Mouse (Mus musculus) cerebellum, adult 11 months (tissue): ENCODE measurements around the gene Gm10220.
"Not testable (repeated sequence)": the region's sequence is repeated elsewhere in the genome, so short reads cannot be mapped to it uniquely, and the experiment has no call there.

Experiments used
- DNase-seq: peaks from one replicate; pipeline ENCODE4 v3.0.0; 2022

The Gm10220 gene

GRCm38 (mm10) chr5:26121321-26121720 is at the start of gene Gm10220:
Gene Gm10220, minus strand, starts transcription at chr5:26121421.
- DNase-seq, result not testable (repeated sequence)

- no peak for DNase-seq
These were observed 48.6 kb upstream of the Gm10220 start for GRCm38 (mm10) chr5:26169855-26170254.

GRCm38 (mm10) chr5:26165791-26166165 is 44.6 kb upstream of the Gm10220 start:
- DNase-seq, result no peak

GRCm38 (mm10) chr5:26165036-26165790 is 44.0 kb upstream of the Gm10220 start:
- no peak for DNase-seq

GRCm38 (mm10) chr5:26157396-26158170 is 36.4 kb upstream of the Gm10220 start:
- no peak for DNase-seq

GRCm38 (mm10) chr5:26142891-26143290 is 21.7 kb upstream of the Gm10220 start:
- DNase-seq, result no peak

GRCm38 (mm10) chr5:26105262-26105661 is 16.0 kb downstream of the Gm10220 start, which contains the start of gene 5031410I06Rik:
Gene 5031410I06Rik, minus strand, starts transcription at chr5:26105362.
- not testable (repeated sequence) for DNase-seq

- not testable (repeated sequence) for DNase-seq
These were observed 32.0 kb downstream of the Gm10220 start, which contains the start of gene Gm10471 for GRCm38 (mm10) chr5:26089191-26089590. Gene Gm10471, minus strand, starts transcription at chr5:26089291.

GRCm38 (mm10) chr5:26079023-26079422 is 42.2 kb downstream of the Gm10220 start:
- not testable (repeated sequence) for DNase-seq

GRCm38 (mm10) chr5:26070716-26071115 is 50.5 kb downstream of the Gm10220 start:
- no peak for DNase-seq
